Mouse (Mus musculus): ENCODE measurements around the gene Col26a1. TPM values are rescaled to one million over a fixed set of nuclear protein-coding genes. Genes with fewer than 3 reads are reported as not detected.
A peak's percentile ranks its signal among the peaks of the same experiment; 100 is the strongest.

Col26a1 gene
- polyA plus RNA-seq (2012; rRNA removed) = 5.6 and 8.5 TPM in 2 replicates

GRCm38 (mm10) chr5:136882788-136883439 is at the start of gene Col26a1:
Gene Col26a1 (minus strand): TSS chr5:136883209.
- no peaks in the 10 kb centered on the region for H3K4me1 ChIP-seq (ENCODE audit: control insufficient read depth, insufficient read depth, low read length)
- no peak for TF ChIP-seq POLR2A (IDR thresholded peaks at IDR 0.05; ENCODE audit: low read depth, low read length)
- no peak for TF ChIP-seq CTCF (conservative IDR thresholded peaks at IDR 0.05; ENCODE audit: insufficient read depth, insufficient read length, low read depth, low read length)
- 2% methylated on average over 44 of the region's 44 CpGs for WGBS
- H3K36me3 ChIP-seq (ENCODE audit: control insufficient read depth, insufficient read depth, low read length) = no peaks in the 10 kb centered on the region
- peak within 1 kb of the TSS; percentile 34 for H3K4me3 ChIP-seq (ENCODE audit: insufficient read depth, low read depth, low read length)
- peak within 1 kb of the TSS; percentile 6; the same call in 1 of the 2 replicates for H3K27ac ChIP-seq (ENCODE audit: insufficient read depth, low read depth, low read length)
- H3K27me3 ChIP-seq (replicated peaks; ENCODE audit: control insufficient read depth, insufficient read depth, low read length) = no peaks in the 10 kb centered on the region
- DNase-seq = no peak

- H3K4me1 ChIP-seq (ENCODE audit: control insufficient read depth, insufficient read depth, low read length) = peaks cover 5% of the 10 kb centered on the region; the same call in 1 of the 2 replicates
- H3K36me3 ChIP-seq (ENCODE audit: control insufficient read depth, insufficient read depth, low read length) = no peaks in the 10 kb centered on the region
- no peak overlapping the region for H3K4me3 ChIP-seq (ENCODE audit: insufficient read depth, low read depth, low read length)
- no peak overlapping the region for H3K27ac ChIP-seq (ENCODE audit: insufficient read depth, low read depth, low read length)
- 84% methylated on average over 14 of the region's 14 CpGs for WGBS
- no peaks in the 10 kb centered on the region for H3K27me3 ChIP-seq (replicated peaks; ENCODE audit: control insufficient read depth, insufficient read depth, low read length)
- no peak for TF ChIP-seq CTCF (conservative IDR thresholded peaks at IDR 0.05; ENCODE audit: insufficient read depth, insufficient read length, low read depth, low read length)
- no peak for TF ChIP-seq POLR2A (IDR thresholded peaks at IDR 0.05; ENCODE audit: low read depth, low read length)
- no peak for DNase-seq
Observed at GRCm38 (mm10) chr5:136931896-136932295, 48.9 kb upstream of the Col26a1 start.

- H3K4me3 ChIP-seq (ENCODE audit: insufficient read depth, low read depth, low read length) = no peak overlapping the region
- DNase-seq = peak; percentile 89
- TF ChIP-seq CTCF (conservative IDR thresholded peaks at IDR 0.05; ENCODE audit: insufficient read depth, insufficient read length, low read depth, low read length) (peak; percentile 95), POLR2A (IDR thresholded peaks at IDR 0.05; ENCODE audit: low read depth, low read length) (no peak)
- WGBS = 15% methylated on average over 4 of the region's 4 CpGs
- no peaks in the 10 kb centered on the region for H3K36me3 ChIP-seq (ENCODE audit: control insufficient read depth, insufficient read depth, low read length)
- H3K27me3 ChIP-seq (replicated peaks; ENCODE audit: control insufficient read depth, insufficient read depth, low read length) = no peaks in the 10 kb centered on the region
- no peak overlapping the region for H3K27ac ChIP-seq (ENCODE audit: insufficient read depth, low read depth, low read length)
- peaks cover 5% of the 10 kb centered on the region; the same call in 1 of the 2 replicates for H3K4me1 ChIP-seq (ENCODE audit: control insufficient read depth, insufficient read depth, low read length)
Observed at GRCm38 (mm10) chr5:136929073-136929472, 46.1 kb upstream of the Col26a1 start.

- Histone ChIP-seq H3K27me3 (replicated peaks; ENCODE audit: control insufficient read depth, insufficient read depth, low read length) (no peaks in the 10 kb centered on the region), H3K4me3 (ENCODE audit: insufficient read depth, low read depth, low read length) (no peak overlapping the region), H3K27ac (ENCODE audit: insufficient read depth, low read depth, low read length) (no peak overlapping the region), H3K36me3 (ENCODE audit: control insufficient read depth, insufficient read depth, low read length) (no peaks in the 10 kb centered on the region), H3K4me1 (ENCODE audit: control insufficient read depth, insufficient read depth, low read length) (no peaks in the 10 kb centered on the region; the same call in 1 of the 2 replicates)
- DNase-seq = peak; percentile 17
- TF ChIP-seq CTCF (conservative IDR thresholded peaks at IDR 0.05; ENCODE audit: insufficient read depth, insufficient read length, low read depth, low read length) (no peak), POLR2A (IDR thresholded peaks at IDR 0.05; ENCODE audit: low read depth, low read length) (no peak)
- WGBS = 59% methylated on average over 7 of the region's 7 CpGs
Observed at GRCm38 (mm10) chr5:136923751-136924478, 40.9 kb upstream of the Col26a1 start.

GRCm38 (mm10) chr5:136922830-136923229 is 39.8 kb upstream of the Col26a1 start:
- TF ChIP-seq POLR2A (IDR thresholded peaks at IDR 0.05; ENCODE audit: low read depth, low read length) = no peak
- TF ChIP-seq CTCF (conservative IDR thresholded peaks at IDR 0.05; ENCODE audit: insufficient read depth, insufficient read length, low read depth, low read length) = no peak
- H3K27ac ChIP-seq (ENCODE audit: insufficient read depth, low read depth, low read length) = no peak overlapping the region
- WGBS = 81% methylated on average over 9 of the region's 9 CpGs
- H3K36me3 ChIP-seq (ENCODE audit: control insufficient read depth, insufficient read depth, low read length) = no peaks in the 10 kb centered on the region
- H3K27me3 ChIP-seq (replicated peaks; ENCODE audit: control insufficient read depth, insufficient read depth, low read length) = no peaks in the 10 kb centered on the region
- H3K4me1 ChIP-seq (ENCODE audit: control insufficient read depth, insufficient read depth, low read length) = no peaks in the 10 kb centered on the region; the same call in 1 of the 2 replicates
- no peak overlapping the region for H3K4me3 ChIP-seq (ENCODE audit: insufficient read depth, low read depth, low read length)
- no peak for DNase-seq

- Histone ChIP-seq H3K27ac (ENCODE audit: insufficient read depth, low read depth, low read length) (no peak overlapping the region), H3K4me1 (ENCODE audit: control insufficient read depth, insufficient read depth, low read length) (no peaks in the 10 kb centered on the region; the same call in 1 of the 2 replicates), H3K27me3 (replicated peaks; ENCODE audit: control insufficient read depth, insufficient read depth, low read length) (no peaks in the 10 kb centered on the region), H3K4me3 (ENCODE audit: insufficient read depth, low read depth, low read length) (peak overlapping the region; percentile 76), H3K36me3 (ENCODE audit: control insufficient read depth, insufficient read depth, low read length) (no peaks in the 10 kb centered on the region)
- DNase-seq = no peak
- no peak for TF ChIP-seq CTCF (conservative IDR thresholded peaks at IDR 0.05; ENCODE audit: insufficient read depth, insufficient read length, low read depth, low read length)
- no peak for TF ChIP-seq POLR2A (IDR thresholded peaks at IDR 0.05; ENCODE audit: low read depth, low read length)
- WGBS = 24% methylated on average over 18 of the region's 18 CpGs
Observed at GRCm38 (mm10) chr5:136919546-136920301, 36.7 kb upstream of the Col26a1 start.
